Mouse (Mus musculus) E14TG2a.4 (cell line): ENCODE results near the gene Rplp0.
A peak's percentile ranks its signal among the peaks of the same experiment; 100 is the strongest.

Source experiments
- H3K27me3 ChIP-seq: 2 replicates; pipeline ENCODE4 v1.6.1; 2014; ENCODE audit warnings: low read length, control low read depth; ENCODE audit not compliant: insufficient read depth
- H3K36me3 ChIP-seq: 2 replicates; pipeline ENCODE4 v1.6.1; 2014; ENCODE audit warnings: low read length, control low read depth; ENCODE audit not compliant: insufficient read depth
- H3K4me1 ChIP-seq: replicated peaks from 2 replicates; pipeline ENCODE4 v1.6.1; 2014; ENCODE audit warnings: low read depth, low read length, control low read depth
- H3K4me3 ChIP-seq: replicated peaks from 2 replicates; pipeline ENCODE4 v1.5.1; 2014; ENCODE audit warnings: mild to moderate bottlenecking, low read length
- H3K9me3 ChIP-seq: 2 replicates; pipeline ENCODE4 v1.6.1; 2014; ENCODE audit warnings: low read length, control low read depth
- CTCF ChIP-seq: conservative IDR thresholded peaks from 2 replicates; pipeline ENCODE4 v1.5.1; 2014; ENCODE audit warnings: low read length
- NANOG ChIP-seq: IDR thresholded peaks from 2 replicates; pipeline ENCODE4 v1.6.1; 2014; ENCODE audit warnings: borderline replicate concordance, low read length, mixed read lengths
- POU5F1 ChIP-seq: IDR thresholded peaks from 2 replicates; pipeline ENCODE4 v1.6.1; 2014; ENCODE audit warnings: low read length, borderline replicate concordance

Gene Rplp0

DNA sequence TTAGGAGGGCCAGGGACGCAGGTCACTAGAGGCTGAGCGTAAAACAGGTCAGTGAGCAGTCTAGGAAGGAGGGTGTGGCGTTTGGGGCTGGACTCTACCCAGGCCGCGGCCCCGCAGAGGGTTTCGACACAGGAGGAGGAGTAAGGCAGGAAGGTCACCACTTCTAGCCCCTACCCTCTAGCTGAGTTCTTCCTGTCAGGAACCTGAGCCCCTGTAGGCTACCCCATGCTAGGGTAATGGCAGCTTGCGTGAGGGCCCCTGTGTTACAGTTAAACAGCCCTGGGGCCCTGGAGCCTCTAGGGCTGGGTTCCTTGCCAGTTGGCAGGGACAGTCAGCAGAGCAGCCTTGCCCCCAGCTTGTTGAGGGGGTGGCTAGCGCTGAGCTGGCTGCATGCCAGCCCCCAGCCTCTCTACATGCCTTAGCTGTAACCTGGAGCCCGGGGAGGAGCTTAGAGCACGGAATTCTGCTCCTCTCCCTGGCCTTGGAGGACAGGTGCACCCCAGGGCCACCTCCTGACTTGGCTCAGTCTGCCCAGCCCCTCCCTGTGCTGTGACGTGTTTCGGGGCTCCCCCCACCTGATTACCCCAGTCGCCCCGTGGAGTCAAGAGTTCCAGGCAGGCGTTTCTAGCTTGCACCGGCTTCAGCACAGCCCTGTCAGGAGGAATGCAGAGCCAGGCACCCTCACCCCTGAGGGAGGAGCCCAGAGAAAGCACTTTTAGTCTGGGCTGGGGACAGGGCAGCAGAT is 15.6 kb upstream of the Rplp0 start:
- no peak for TF ChIP-seq NANOG
- no peak for TF ChIP-seq POU5F1
- no peak for TF ChIP-seq CTCF
- H3K9me3 ChIP-seq: no peaks in the 10 kb centered on the region

DNA sequence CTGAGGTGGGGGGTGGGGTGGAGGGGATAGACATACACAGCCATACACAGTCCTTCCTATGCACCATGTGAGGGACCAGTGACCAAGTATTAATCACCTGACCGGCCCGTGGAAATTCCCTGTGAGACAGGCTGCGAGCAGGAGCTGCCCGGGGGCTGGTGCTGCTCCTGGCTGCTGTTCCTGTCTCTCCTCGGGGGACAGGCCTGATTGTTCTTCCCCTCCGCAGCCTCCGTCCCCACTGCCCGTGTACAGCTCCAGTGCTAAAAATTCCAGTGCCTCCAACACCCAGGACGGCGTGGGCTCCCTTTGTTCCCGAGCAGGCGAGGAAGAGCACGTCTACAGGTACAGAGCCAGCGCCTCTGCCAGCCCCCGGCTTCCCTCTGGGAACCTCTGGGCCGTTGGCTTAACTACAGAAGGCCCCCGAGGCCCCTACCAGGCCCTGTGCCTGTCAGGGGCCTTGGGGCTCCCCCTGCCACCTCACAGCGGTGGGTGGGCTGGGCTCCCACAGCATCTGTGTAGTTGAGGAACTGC is 14.5 kb upstream of the Rplp0 start:
- H3K36me3 ChIP-seq: peaks cover 52% of the 10 kb centered on the region
- H3K4me3 ChIP-seq: peak overlapping the region; percentile 45
- peaks cover 92% of the 10 kb centered on the region for H3K4me1 ChIP-seq
- TF ChIP-seq NANOG (no peak), POU5F1 (no peak), CTCF (no peak)
- no peaks in the 10 kb centered on the region for H3K9me3 ChIP-seq
- no peaks in the 10 kb centered on the region for H3K27me3 ChIP-seq

More for the DNA sequence above, 15.6 kb upstream of the Rplp0 start:
- Histone ChIP-seq H3K27me3 (no peaks in the 10 kb centered on the region), H3K36me3 (peaks cover 43% of the 10 kb centered on the region), H3K4me1 (peaks cover 91% of the 10 kb centered on the region), H3K4me3 (peak overlapping the region; percentile 50)

DNA sequence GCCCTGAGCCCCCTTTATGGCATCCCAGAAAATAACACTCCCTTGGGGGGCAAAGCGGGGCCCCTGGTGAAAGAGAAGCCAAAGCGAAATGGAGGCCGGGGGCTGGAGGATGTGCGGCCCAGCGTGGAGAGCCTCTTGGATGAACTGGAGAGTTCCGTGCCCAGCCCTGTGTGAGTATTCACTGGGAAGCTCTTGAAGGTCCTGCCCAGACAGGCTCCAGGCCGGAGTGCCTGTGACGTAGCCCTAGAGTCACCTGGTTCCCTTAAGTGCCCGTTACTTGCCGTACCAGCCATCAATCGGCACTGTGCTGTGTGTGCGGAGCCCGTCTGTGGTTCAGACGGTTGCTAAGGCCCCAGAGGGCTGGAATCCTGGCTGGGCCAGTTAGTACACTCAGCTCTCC is 13.6 kb upstream of the Rplp0 start:
- TF ChIP-seq POU5F1: no peak
- TF ChIP-seq CTCF: no peak
- no peak for TF ChIP-seq NANOG
- Histone ChIP-seq H3K4me1 (peaks cover 94% of the 10 kb centered on the region), H3K36me3 (peaks cover 52% of the 10 kb centered on the region), H3K4me3 (peak overlapping the region; percentile 29; the same call in 1 of the 2 replicates), H3K27me3 (no peaks in the 10 kb centered on the region), H3K9me3 (no peaks in the 10 kb centered on the region)

DNA sequence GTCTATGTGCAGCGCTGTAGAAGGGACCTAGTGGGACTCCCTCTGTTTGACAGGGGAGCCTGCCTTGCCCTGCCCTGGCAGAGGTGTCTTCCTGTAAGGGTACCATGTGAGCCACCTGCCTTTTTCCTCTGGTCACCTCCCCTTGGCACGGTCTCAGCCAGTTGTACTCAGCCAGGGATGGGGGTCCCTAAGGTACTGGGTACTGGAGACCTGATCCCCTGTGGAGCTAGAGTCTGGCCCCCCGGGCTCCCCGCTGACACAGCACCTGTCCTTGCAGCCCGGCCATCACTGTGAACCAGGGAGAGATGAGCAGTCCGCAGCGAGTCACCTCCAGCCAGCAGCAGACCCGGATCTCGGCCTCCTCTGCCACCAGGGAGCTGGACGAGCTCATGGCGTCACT is 12.7 kb upstream of the Rplp0 start:
- Histone ChIP-seq H3K27me3 (no peaks in the 10 kb centered on the region), H3K36me3 (peaks cover 52% of the 10 kb centered on the region), H3K4me1 (peaks cover 91% of the 10 kb centered on the region), H3K9me3 (no peaks in the 10 kb centered on the region), H3K4me3 (no peak overlapping the region)
- no peak for TF ChIP-seq NANOG
- no peak for TF ChIP-seq CTCF
- no peak for TF ChIP-seq POU5F1

DNA sequence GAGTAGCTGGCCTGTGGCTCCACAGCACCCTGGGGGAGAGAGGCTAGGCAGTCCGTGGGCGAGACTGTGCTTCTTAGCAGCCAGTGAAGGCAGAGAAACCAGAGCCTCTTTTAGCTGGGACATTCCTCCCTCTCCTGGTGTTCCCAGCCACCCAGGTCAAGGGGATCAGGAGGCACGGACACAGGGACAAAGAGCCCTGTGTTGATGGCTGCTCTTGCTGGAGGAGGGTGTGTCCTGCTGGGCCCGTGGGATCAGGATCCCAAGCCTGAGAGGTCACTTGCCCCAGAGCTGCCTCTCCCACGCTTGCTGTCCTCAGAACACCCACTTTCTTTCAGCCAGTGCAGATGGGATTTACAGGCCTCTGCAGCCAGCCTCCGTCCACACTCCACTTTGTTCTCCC is 12.3 kb upstream of the Rplp0 start:
- Histone ChIP-seq H3K27me3 (no peaks in the 10 kb centered on the region), H3K36me3 (peaks cover 56% of the 10 kb centered on the region), H3K4me3 (peak overlapping the region; percentile 66), H3K4me1 (peaks cover 93% of the 10 kb centered on the region), H3K9me3 (no peaks in the 10 kb centered on the region)
- TF ChIP-seq CTCF (no peak), POU5F1 (no peak), NANOG (no peak)

DNA sequence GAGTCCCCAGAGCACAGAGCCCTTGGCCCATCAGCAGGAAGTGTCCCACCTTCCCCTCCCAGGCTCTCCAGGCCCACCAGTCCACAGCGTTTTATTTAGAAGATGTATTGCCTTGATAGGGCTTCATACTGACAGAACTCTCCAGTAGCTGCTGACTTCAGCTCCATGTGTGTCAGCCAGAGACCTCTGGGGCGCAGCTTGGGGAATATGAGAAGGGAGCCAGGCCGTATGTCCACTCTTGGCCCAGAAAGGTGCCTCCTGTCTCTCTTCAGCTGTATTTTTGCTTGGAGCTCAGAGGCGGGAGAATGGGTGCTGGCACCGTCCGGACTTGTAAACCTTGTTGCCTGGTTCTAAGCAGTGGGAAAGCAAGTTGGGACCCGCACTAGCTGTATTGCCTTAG is 11.8 kb upstream of the Rplp0 start:
- Histone ChIP-seq H3K4me1 (peaks cover 93% of the 10 kb centered on the region), H3K4me3 (peak overlapping the region; percentile 66), H3K9me3 (no peaks in the 10 kb centered on the region), H3K27me3 (no peaks in the 10 kb centered on the region), H3K36me3 (peaks cover 61% of the 10 kb centered on the region)
- TF ChIP-seq POU5F1 (no peak), CTCF (no peak), NANOG (no peak)

DNA sequence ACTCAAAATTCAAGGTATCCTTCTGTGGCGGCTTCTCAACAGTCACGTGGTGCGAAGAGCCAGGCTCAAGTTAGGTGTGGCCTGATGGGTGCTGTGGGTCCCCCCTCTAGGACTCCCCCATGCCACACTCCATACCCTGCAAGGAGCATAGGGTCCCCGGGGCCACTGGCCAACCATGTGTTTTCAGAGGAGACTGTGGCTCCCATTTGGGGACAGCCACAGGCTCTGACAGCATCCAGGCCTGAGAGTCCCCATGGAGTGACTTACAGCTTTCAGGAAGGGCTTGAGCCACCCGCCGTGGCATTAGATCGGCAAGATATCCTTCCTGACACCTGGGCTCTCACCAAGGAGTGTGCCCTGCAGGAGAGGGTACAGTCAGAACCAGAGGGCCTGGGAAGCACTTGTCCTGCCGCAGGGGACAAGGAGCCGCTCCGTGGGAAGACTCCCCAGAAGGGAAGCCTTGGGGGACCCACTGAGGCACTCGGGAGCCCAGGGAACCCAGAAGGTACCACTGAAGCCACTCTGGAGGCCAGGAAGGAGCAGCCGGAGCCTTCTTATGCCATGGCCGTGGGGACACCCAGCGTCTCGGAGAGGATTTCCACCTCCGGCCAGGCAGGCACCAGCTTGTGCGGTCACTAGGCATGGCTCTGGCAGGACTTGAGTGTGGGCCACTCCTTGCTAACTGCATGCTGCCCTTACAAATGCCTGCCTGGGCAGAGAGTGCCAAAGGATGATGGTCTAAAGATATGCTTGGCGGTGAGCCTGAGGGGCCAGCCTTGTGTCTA is 10.6 kb upstream of the Rplp0 start:
- peaks cover 92% of the 10 kb centered on the region for H3K4me1 ChIP-seq
- H3K4me3 ChIP-seq: peak overlapping the region; percentile 55
- peaks cover 70% of the 10 kb centered on the region for H3K36me3 ChIP-seq
- no peak for TF ChIP-seq POU5F1
- no peak for TF ChIP-seq NANOG
- TF ChIP-seq CTCF: no peak
- no peaks in the 10 kb centered on the region for H3K9me3 ChIP-seq
- no peaks in the 10 kb centered on the region for H3K27me3 ChIP-seq

DNA sequence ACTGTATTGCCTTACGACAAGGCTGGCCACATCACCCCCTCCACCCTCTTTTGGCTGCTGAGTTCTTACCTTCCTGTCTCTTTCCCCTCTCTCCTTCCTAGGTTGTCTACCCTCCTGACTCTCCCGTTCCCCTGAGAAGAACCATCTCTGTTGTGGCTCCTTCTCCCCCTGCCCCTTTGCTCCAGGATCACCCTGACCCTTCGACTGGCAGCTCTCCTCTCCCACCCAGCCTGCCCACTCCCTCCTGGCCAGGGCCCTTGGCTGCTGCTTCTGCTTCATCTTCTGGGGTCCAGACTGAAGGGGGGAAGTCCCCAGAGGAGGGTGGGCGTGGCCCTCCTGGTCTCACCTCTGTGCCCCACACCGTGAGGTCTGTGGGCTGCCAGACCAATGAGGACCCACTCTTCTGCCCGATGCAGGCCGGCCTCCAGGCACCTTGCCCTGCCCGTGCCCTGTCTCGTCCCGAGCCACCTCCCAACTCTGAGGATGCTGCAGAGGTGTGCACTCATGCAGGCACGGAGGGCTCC is 8.7 kb upstream of the Rplp0 start:
- peaks cover 73% of the 10 kb centered on the region for H3K36me3 ChIP-seq
- TF ChIP-seq CTCF (no peak), POU5F1 (no peak), NANOG (no peak)
- no peaks in the 10 kb centered on the region for H3K9me3 ChIP-seq
- H3K27me3 ChIP-seq: peaks cover 4% of the 10 kb centered on the region
- H3K4me3 ChIP-seq: peak overlapping the region; percentile 55
- peaks cover 86% of the 10 kb centered on the region for H3K4me1 ChIP-seq
